Mouse (Mus musculus) testis, postnatal 10 days (tissue): ENCODE data around the gene G6pc.
"Not testable (repeated sequence)": the region's sequence is repeated elsewhere in the genome, so short reads cannot be mapped to it uniquely, and the experiment has no call there.

Source experiments
- DNase-seq: peaks from one replicate; pipeline ENCODE4 v3.0.0; 2021; ENCODE audit warnings: low spot score

The G6pc gene

DNA sequence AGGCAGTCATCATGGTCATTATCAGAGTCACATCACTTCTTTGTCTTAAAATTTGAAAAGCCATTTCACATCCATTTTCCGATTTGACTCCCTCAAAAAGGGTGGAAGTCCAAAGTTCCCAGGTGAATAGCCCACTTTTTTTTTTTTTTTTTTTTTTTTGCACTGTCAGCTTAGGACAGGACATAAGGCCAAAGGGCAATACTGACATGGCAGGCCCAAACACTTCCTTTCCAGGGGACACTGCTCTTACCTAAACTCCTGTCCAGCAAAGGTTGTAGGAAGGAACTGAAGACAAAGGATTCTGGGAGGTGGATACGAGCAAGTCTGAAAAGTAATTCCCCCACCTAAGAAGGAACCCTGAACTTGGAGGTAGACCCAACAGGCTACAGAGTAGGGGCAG is 11.4 kb upstream of the G6pc start:
- DNase-seq, result no peak

DNA sequence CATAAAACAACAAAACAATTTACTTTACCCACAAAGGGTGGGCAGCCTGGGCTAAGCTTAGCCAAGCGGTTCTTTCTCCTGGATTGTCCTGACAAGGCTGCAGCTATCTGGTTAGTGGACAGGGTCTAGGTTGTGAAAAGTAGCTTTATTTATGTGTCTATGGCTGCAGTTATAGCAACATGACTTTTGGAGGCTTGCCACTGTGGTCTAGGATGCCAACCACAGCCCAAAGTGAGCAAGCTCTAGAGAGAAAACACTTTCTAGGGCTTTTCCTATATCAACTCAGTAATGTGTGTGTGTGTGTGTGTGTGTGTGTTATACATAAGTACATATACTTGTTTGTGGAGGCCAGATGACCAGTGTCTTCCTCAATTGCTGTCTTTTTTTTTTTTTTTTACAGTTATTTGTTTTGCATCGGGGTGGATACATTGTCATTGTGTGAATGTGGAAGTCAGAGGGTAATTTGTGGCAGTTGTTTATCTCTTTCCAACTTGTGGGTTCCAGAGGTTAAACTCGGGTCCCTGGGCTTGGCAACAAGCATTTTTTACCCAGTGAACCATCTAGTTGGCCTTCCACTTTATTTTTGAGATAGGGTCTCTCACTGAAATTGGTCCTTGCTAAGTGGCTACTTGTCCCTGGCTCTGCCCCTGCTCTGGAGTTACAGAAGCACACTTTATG is 9.7 kb upstream of the G6pc start:
- DNase-seq, result no peak

DNA sequence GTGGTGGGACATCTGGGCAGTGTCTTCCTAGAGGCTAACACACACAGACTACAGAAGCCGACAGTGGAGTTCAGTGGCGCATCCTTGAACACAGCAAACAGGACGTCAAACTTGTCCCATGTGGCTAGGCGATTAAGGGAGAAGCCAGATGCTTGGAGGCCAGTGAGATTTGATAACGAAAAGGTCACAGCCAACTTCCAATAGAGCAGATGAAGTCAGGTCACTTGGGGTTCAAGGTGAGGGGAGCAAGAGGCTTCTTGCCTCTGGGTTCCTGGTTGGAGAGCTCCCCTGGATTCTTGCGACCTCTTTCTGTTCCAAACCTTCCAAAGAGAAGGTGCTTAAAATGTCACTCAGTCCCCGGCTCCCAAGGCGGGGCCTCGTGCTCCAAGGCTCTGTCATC is 7.6 kb upstream of the G6pc start:
- no peak for DNase-seq

DNA sequence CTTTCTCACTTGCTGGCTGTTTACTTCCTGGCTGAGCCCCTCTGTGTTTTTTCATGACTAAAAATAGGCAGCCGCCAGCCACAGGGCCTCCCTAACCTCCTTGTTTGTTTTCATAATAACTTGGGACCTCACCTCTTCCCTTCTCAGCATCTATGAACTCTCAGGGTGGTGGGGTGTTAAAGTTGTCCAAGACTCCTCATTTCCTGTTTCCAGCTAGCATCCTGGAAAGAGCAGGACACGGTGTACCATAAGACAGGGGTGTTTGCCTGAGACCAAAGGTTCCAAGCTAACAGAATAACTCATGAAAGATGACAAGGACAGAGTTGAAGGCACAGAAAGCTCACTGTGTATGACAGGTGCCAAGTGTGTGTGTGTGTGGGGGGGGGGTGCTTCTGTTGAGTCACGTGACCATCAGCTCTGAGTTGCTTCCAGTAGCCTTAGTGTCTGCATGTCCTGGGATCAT is 6.7 kb upstream of the G6pc start:
- no peak for DNase-seq

DNA sequence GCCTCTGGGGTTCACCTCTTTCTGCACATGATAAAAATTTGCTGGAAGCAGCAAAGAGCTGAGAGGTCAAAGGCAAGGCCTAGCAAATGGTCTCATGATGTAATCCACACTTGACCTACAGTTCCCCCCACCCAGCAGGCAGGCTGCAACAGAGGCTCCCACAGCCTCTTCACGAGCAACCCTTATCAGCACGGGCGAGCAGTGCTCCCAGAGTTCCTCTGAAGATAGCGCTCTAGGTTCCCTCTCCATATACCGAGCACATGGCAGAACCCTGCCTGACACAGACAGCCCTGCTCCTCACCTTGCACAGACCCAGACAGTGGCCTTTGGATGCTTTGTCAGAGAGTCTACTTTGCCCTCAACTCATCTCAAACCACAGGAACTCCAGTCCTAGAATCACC is 2.8 kb upstream of the G6pc start:
- no peak for DNase-seq

DNA sequence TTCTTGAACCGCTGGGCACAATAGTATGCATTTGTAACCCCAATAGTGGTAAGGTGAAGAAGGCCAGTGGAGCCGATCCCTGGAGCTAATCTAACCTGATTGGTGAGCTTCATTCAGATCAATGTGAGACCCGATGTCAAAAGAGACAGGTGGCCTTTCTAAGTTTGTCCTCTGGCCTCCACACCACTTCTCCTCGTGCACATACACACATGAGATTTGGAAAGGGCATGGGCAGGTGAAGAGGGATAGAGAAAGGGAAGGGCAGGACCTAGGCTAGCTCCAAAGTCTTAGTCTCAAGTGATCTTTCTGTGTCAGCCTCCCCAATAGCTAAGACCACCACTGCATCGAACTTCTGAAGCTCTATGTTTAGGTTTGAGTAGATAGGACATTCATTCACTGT is 2.8 kb downstream of the G6pc start:
- DNase-seq, result no peak

DNA sequence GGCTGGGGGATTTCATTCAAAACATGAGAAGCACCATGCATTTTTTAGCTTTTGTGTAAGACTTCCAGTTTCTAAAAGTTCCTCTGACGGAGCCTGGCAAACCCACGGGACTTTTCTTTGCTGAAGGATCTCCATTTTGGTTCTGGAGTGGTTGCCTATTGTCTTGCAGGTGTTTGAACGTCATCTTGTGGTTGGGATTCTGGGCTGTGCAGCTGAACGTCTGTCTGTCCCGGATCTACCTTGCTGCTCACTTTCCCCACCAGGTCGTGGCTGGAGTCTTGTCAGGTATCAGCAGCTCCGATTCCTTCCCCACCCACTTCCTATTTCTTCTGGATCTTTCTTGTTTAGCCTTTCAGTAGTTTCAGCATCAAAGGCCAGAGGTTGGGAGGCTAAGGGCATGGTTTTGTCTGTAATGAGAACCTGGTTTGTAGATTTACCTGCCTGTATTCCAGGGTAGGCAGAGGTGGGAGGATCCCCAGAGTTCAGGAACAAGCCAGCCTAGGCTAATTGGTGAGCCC is 7.1 kb downstream of the G6pc start:
- no peak for DNase-seq

DNA sequence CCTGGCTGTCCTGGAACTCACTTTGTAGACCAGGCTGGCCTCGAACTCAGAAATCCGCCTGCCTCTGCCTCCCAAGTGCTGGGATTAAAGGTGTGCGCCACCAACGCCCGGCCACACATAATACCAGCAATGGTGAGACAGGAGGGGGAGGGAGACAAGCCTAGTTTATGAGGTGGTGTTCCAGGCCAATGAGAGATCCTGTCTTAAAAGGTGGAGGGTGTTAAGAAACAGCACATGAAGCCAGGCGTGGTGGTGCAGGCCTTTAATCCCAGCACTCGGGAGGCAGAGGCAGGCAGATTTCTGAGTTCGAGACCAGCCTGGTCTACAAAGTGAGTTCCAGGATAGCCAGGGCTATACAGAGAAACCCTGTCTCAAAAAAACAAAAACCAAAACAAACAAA is 10.8 kb downstream of the G6pc start:
- DNase-seq, result not testable (repeated sequence)

DNA sequence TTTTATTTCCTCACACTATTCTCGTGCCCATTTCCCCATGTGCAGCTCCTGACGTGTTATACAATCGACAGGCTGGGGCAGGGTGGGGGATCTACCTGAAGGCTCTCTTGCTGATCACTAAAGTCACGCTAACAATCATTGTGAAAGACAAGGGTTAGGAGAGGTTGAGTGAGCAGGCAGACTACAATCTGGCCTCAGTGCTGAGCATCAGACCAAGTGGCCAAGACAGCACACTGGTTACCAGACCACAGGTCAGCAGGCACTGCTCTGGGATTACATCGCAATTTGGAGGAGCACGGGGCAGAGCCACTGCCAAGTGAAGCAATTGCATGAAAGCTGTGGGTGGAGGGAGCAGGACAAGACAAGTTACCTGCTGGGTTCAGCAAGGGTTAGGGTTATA is 11.6 kb downstream of the G6pc start:
- DNase-seq, result no peak

DNA sequence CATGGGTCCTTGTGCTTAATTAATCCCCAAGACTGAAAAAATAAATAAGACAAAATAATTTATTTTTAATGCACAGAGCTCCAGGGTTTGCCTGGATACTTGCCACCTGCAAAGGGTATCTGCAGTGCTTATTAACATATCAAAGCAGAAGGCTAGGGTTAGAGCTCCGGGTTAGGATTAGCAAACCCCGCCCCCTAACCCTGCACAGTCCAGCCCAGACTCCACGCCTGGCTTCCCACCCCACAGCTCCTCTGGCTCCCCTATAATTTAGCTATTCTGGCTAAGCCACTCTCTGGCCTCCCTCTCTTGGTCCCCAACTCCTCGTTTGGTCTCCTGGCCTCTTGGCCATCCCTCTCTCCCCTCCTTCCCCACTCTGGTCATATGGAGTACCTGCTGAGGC is 14.5 kb downstream of the G6pc start:
- DNase-seq, result no peak

DNA sequence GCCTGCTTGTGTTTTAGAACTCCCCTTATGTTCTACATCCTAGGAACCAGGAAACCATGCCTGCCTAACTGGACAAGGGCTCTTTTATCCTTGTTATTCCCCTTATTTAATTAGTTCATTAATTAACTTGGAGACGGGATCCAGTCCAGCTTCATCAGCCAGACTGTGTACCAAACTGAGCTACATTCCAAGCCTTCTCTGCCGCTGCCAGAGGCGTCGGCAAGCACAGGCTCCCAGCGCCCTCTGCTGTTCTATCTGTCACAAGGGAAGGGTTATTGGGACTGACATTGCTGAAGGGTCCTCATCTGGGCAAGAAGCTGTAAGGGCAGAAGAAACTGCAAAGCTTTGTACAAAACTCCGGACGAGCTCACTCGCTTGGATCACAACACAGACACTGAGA is 27.7 kb downstream of the G6pc start:
- peak; percentile 84 for DNase-seq

DNA sequence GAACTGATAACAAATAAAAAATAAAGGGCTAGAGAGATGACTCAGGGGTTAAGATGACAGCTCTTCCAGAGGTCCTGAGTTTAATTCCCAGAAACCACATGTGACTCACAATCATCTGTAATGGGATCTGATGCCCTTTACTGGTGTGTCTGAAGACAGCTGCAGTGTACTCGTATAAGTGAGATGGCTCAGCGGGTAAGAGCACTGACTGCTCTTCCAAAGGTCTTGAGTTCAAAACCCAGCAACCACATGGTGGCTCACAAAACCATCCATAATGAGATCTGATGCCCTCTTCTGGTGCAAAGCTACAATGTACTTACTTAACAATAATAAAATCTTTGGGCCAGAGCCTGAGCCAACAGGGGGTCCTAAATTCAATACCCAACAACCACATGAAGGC is 47.9 kb downstream of the G6pc start:
- DNase-seq, result no peak

DNA sequence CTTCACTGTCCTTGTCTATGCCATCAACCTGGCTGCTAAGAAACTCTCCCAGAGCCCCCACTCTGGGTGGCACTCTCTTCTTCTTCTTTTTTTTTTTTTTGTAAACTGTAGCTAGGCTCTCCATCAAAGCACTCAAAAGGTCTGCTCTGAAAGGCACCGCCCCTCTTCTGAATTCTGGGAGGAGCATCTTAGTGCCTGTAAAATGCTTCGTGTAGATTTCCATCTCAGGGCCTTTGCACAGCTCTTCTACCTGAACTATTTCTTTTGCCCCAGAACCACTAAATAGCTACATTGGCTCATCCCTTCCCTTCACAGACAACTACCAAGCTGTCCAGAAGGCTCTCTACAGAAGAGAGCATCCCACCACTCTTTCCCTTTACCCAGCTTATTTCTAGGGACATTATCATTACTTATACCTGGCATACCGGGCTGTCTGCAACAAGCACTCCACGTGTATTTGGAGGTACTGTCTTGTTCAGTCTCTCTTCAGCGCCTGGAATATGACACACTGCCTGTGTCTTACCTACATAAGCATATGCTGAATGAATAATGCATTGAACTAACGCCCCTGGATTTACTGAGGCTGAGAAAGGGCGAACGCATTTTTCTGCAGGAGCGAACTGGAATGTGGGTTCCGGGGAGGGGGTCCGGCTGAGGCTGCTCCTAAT is 49.2 kb downstream of the G6pc start:
- no peak for DNase-seq

DNA sequence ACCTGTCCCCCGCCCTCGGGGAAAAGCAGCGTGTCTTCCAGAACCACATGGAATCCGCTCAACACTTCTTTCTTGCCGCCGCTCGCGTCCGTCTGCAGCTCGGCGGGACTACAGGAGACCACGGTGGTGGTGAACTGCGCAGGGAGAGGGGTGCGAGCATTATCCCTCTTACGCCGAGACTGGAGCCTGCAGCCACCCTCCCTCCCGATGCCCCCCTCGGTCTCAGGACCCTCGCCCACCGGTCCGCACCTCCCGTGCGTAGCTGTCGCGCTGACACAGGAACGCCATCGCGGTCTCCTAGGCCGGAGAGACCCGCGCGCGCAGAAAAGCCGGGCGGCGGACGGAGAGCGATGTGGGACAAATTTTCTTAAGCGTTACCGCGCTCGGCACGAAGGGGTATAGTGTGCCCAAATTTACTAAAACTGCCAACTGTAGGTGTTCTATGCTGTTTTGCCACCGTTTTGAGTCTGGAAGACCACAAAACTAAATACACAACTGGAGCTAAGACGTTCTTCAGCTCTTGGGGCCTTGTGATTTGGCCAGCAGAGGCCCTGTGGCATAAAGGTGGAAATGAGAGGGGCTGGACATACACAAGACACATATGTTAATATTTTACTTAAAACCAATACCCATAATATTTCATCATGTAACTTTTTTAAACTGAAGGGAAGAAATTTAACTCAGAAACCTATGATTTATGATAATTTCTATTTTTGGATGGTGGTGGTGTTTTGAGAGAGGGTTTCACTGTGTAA is 49.9 kb downstream of the G6pc start, which contains the start of gene Aarsd1:
TSS of gene Aarsd1 (minus strand) at position 515 of the 755 bp plus-strand sequence.
- DNase-seq, result peak; percentile 94

DNA sequence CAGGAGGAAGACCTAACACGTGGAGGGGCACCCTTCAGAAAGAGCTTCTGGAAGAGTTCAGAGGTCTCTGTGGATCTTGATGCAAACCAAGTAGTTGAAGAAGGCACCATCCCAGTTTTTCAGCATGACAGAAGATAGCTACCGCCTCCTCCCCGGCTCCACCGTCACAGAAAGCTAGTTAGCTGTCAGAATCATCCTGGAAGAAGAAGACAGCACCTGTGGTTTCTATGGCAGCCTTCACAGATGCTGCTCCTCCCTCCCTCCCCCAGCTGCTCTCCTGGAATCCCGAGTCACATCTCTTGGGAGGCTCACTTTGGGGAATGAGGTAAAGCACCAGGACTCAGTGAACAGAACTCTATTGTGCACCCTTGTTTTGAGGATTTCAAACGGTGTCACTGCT is 51.6 kb downstream of the G6pc start:
- DNase-seq, result no peak

DNA sequence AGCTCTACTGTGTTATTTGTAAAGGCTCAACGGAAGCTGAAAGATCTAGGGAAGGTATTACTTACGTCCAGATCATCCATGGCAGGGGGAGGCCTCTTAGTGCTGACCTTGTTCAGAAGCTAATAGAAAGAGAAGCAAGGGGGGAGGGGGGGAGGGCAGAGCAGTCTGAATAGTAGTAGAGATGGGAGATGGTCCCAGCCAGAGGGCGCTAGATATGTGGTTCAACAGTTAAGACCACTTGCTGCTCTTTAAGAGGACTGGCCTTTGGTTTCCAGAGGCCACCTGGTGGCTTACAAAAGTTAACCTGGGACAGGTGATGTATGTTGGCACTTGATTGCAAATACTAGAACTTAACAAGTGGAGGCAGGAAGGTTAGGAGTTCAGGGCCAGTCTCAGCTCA is 52.2 kb downstream of the G6pc start:
- no peak for DNase-seq

DNA sequence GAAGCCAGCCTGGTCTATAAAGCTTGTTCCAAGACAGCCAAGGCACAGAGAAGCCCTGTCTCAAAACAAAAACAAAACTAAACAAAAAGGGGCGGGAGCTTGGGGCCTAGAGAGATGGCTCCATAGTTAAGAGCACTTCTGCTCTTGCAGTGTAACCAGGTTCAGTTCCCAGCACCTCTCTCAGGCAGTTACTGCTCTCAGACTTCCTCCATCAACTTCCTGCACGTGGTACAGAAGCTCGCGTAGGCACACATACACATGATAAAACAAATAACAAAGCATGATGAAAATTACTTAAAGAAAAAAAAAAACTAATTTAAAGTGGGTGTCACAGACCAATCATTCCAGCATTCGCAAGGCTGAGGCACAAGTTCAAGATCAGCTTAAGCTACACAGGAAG is 52.8 kb downstream of the G6pc start:
- no peak for DNase-seq

DNA sequence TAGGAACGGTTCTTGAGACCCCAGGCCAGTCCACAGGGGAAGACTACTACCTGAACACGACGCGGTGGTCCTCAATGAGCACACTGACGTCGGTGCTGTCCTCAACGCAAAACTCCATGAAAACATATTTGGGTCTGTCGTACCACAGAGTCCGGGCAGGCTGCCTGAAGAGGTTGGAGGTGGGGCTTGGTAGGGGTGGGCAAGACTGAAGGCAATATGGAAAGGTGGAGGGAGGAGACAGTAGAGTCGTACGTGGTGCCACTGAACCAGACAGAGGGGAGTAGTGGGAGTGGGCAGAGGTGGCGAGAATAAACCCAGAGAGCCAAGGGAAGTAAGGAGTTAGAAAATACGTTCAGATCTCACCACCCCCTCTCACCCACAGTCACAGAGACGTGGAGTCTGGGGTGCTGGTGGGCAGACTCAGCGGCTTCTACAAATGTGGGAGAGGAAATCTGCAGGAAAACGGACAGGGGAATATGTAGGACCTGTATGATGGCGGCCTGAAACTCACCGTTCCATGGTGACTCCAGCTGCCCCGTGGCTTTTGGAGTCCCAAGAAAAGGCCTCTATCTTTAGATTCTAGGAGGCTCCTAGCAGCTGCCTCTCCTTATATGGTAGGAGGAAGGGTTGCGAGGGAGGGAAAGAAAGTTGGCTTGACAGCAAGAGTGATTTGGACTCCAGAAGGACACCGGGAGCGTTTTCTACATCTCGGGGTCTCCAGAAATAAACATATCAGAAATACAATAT is 56.9 kb downstream of the G6pc start, which contains the start of gene Gm27029:
TSS of gene Gm27029 (minus strand) at position 692 of the 747 bp plus-strand sequence.
- no peak for DNase-seq

DNA sequence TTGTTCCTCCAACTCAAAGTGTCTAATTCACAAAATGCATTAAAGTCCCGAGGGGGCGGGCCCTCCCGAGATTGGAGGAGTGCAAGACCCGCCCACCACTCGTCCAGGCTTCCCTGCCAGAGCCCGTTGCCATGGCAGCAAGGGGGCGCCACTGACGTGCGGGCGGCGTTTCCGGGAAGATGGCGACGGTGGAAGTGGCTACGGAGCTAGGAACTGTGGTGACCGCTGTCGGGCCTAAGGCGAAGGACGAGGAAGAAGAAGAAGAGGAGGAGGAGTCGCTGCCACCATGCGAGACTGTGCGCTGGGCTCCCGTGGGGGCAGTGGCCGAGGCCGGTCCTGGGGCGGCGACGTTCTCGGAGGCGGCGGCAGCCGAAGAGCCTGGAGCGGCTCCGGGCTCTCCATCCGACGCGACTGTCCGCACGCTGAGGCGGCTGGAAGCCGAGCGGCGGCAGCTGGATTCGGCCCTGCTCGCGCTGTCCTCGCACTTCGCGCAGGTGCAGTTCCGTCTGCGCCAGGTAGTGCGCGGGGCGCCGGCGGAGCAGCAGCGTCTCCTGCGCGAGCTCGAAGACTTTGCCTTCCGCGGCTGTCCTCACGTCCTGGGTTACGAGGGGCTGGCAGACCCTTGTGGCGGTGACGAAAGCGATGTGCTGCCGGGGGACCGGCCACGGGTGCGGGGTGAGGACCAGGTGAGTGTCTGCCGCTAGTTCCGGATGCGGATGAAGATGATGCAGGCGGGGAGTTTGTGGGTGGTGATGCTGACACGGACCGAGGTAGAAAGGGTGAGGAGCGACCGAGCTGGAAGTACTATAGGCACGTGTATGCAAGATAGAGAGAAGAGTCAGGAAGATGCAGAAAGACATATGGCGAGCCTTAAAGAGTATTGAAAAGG is 57.8 kb downstream of the G6pc start, which contains the start of the genes Rundc1 and Ptges3l:
TSS of gene Rundc1 (plus strand) at position 161 of the 889 bp plus-strand sequence.
TSS of gene Ptges3l (minus strand) at position 409 of the 889 bp plus-strand sequence.
- peak; percentile 100 for DNase-seq

DNA sequence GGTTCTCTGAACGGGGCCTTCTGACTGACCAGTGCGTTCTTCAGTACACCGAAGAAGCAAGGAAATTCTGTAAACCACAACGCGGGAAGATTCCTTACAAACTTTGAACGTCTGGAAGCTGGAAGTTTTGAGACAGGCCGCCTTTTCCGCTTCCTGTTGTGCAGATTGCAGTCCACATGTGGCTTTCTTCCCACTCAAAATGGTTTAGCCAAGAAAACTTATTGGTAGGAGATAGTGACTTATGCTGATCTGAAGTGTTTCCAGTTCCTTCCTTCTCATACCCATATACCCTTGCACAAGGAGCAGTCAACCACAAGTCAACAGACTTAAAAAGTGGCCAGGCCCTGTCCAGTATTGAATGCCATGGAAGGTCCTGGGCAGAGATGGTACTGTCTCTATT is 58.8 kb downstream of the G6pc start:
- DNase-seq, result no peak
